Mouse (Mus musculus) cortical plate, adult 2 months (tissue): ENCODE results near the gene Sars.

ENCODE experiments used
- CTCF ChIP-seq: fragments of 200-500 bp; IDR thresholded peaks from 2 replicates; pipeline ENCODE4 v1.5.1; 2011; ENCODE audit warnings: mild to moderate bottlenecking, control low read depth, low read length; ENCODE audit not compliant: insufficient read depth; ENCODE audit errors: extremely low read depth
- POLR2A ChIP-seq: fragments of 200-500 bp; IDR thresholded peaks from 2 replicates; pipeline ENCODE4 v1.6.1; 2011; ENCODE audit warnings: mild to moderate bottlenecking, low read length, control low read depth; ENCODE audit not compliant: insufficient read depth; ENCODE audit errors: extremely low read depth

- TF ChIP-seq CTCF (no peak), POLR2A (no peak)
Measured at GRCm38 (mm10) chr3:108423006-108423405, 22.0 kb downstream of the Sars start.
